Mouse (Mus musculus): ENCODE data around the gene Tmem206.

Gene Tmem206

GRCm38 (mm10) chr1:191325726-191326232, at the start of gene Tmem206:
TSS of gene Tmem206 (plus strand) at chr1:191325912.
- peak; percentile 91 for DNase-seq (ENCODE audit: low read depth, low spot score)

- no peak for DNase-seq (ENCODE audit: low read depth, low spot score)
These were observed 49.5 kb upstream of the Tmem206 start for GRCm38 (mm10) chr1:191276181-191276580.

- DNase-seq (ENCODE audit: low read depth, low spot score): no peak
These were observed 48.1 kb upstream of the Tmem206 start for GRCm38 (mm10) chr1:191277549-191278059.

GRCm38 (mm10) chr1:191278324-191278723, 47.4 kb upstream of the Tmem206 start:
- no peak for DNase-seq (ENCODE audit: low read depth, low spot score)

- DNase-seq (ENCODE audit: low read depth, low spot score): no peak
These were observed 44.5 kb upstream of the Tmem206 start for GRCm38 (mm10) chr1:191281171-191281570.

GRCm38 (mm10) chr1:191282319-191282718, 43.4 kb upstream of the Tmem206 start:
- no peak for DNase-seq (ENCODE audit: low read depth, low spot score)

- no peak for DNase-seq (ENCODE audit: low read depth, low spot score)
These were observed 42.3 kb upstream of the Tmem206 start for GRCm38 (mm10) chr1:191283110-191284040.

- no peak for DNase-seq (ENCODE audit: low read depth, low spot score)
These were observed 41.2 kb upstream of the Tmem206 start for GRCm38 (mm10) chr1:191284502-191284901.

- peak; percentile 44 for DNase-seq (ENCODE audit: low read depth, low spot score)
These were observed 37.0 kb upstream of the Tmem206 start for GRCm38 (mm10) chr1:191288762-191289161.

GRCm38 (mm10) chr1:191292348-191292747, 33.4 kb upstream of the Tmem206 start:
- DNase-seq (ENCODE audit: low read depth, low spot score): no peak

GRCm38 (mm10) chr1:191293051-191293450, 32.7 kb upstream of the Tmem206 start:
- DNase-seq (ENCODE audit: low read depth, low spot score): no peak

- no peak for DNase-seq (ENCODE audit: low read depth, low spot score)
These were observed 31.5 kb upstream of the Tmem206 start for GRCm38 (mm10) chr1:191293996-191294795.

GRCm38 (mm10) chr1:191295784-191296183, 29.9 kb upstream of the Tmem206 start:
- no peak for DNase-seq (ENCODE audit: low read depth, low spot score)

GRCm38 (mm10) chr1:191296445-191296844, 29.3 kb upstream of the Tmem206 start:
- no peak for DNase-seq (ENCODE audit: low read depth, low spot score)

- DNase-seq (ENCODE audit: low read depth, low spot score): no peak
These were observed 27.4 kb upstream of the Tmem206 start for GRCm38 (mm10) chr1:191298304-191298703.

- no peak for DNase-seq (ENCODE audit: low read depth, low spot score)
These were observed 26.3 kb upstream of the Tmem206 start for GRCm38 (mm10) chr1:191299215-191299942.

- DNase-seq (ENCODE audit: low read depth, low spot score): no peak
These were observed 23.8 kb upstream of the Tmem206 start for GRCm38 (mm10) chr1:191301903-191302302.

- DNase-seq (ENCODE audit: low read depth, low spot score): no peak
These were observed 22.0 kb upstream of the Tmem206 start for GRCm38 (mm10) chr1:191303736-191304135.

GRCm38 (mm10) chr1:191304216-191304615, 21.5 kb upstream of the Tmem206 start:
- DNase-seq (ENCODE audit: low read depth, low spot score): no peak

GRCm38 (mm10) chr1:191305610-191306009, 20.1 kb upstream of the Tmem206 start:
- no peak for DNase-seq (ENCODE audit: low read depth, low spot score)

GRCm38 (mm10) chr1:191306316-191306715, 19.4 kb upstream of the Tmem206 start:
- DNase-seq (ENCODE audit: low read depth, low spot score): no peak

All from c-Kit-negative CD71-positive TER-119-positive erythroid progenitor cells, embryonic 14.5 days (primary cell).